Mouse (Mus musculus) embryonic facial prominence, embryonic 15.5 days (tissue): ENCODE results near the gene Bcam. TPM values are rescaled to one million over a fixed set of nuclear protein-coding genes. Genes with fewer than 3 reads are reported as not detected.

Experiments used
- polyA plus RNA-seq: library from polyadenylated mRNA; unstranded; fragments of >200 nt; fragmentation: Nextera tagmentation; extraction: Ambion mirVana; gene quantifications from 2 replicates; pipeline ENCODE4 v1.2.1, GENCODE M21; 2015

The Bcam gene
- polyA plus RNA-seq, 1 experiment from 2014 or later = 158 TPM

Other genes starting within 250 kb of the Bcam start
- gene Ppp1r37, start 207.9 kb downstream of the Bcam start, polyA plus RNA-seq = 31.4 and 36.0 TPM in 2 replicates
- gene Zfp296, start 193.7 kb downstream of the Bcam start, polyA plus RNA-seq = 1.5 and 2.2 TPM in 2 replicates
- gene Gemin7, start 193.4 kb downstream of the Bcam start, polyA plus RNA-seq = 149 and 162 TPM in 2 replicates
- 58.3 and 66.1 TPM in 2 replicates for gene Clasrp, start 166.5 kb downstream of the Bcam start, polyA plus RNA-seq
- gene Relb, start 141.6 kb downstream of the Bcam start, polyA plus RNA-seq = 14.0 and 15.8 TPM in 2 replicates
- gene Clptm1, start 106.0 kb downstream of the Bcam start, polyA plus RNA-seq = 78.0 and 89.1 TPM in 2 replicates
- 0.67 and 1.3 TPM in 2 replicates for gene Apoc2, start 93.1 kb downstream of the Bcam start, polyA plus RNA-seq
- gene Gm44805, start 89.6 kb downstream of the Bcam start, polyA plus RNA-seq = not detected in 2 replicates
- gene Apoc4, start 89.5 kb downstream of the Bcam start, polyA plus RNA-seq = 0.16 TPM in 1 of 2 replicates, not detected in the other
- gene Apoc1, start 78.4 kb downstream of the Bcam start, polyA plus RNA-seq = 38.9 and 45.8 TPM in 2 replicates
- 442 and 474 TPM in 2 replicates for gene Apoe, start 71.8 kb downstream of the Bcam start, polyA plus RNA-seq
- 146 and 148 TPM in 2 replicates for gene Tomm40, start 55.6 kb downstream of the Bcam start, polyA plus RNA-seq
- gene Nectin2, start 20.5 kb downstream of the Bcam start, polyA plus RNA-seq = 79.6 and 86.6 TPM in 2 replicates
- gene Cblc, start 25.8 kb upstream of the Bcam start, polyA plus RNA-seq = 13.2 and 17.2 TPM in 2 replicates
- 4.7 and 6.9 TPM in 2 replicates for gene Bcl3, start 51.8 kb upstream of the Bcam start, polyA plus RNA-seq
- gene Gm19345, start 81.0 kb upstream of the Bcam start, polyA plus RNA-seq = 0.59 TPM in 1 of 2 replicates, not detected in the other
- not detected in 2 replicates for gene Ceacam16, start 90.3 kb upstream of the Bcam start, polyA plus RNA-seq
- 4.1 and 5.5 TPM in 2 replicates for gene Ceacam19, start 116.9 kb upstream of the Bcam start, polyA plus RNA-seq
- 13.2 and 14.1 TPM in 2 replicates for gene Pvr, start 150.1 kb upstream of the Bcam start, polyA plus RNA-seq
- 0.11 TPM in 1 of 2 replicates, not detected in the other for gene Igsf23, start 179.7 kb upstream of the Bcam start, polyA plus RNA-seq
- not detected in 2 replicates for gene Ceacam20, start 194.4 kb upstream of the Bcam start, polyA plus RNA-seq
- gene Nlrp9b, start 220.4 kb upstream of the Bcam start, polyA plus RNA-seq = not detected in 2 replicates